Mouse (Mus musculus) left cerebral cortex, postnatal 4 days (tissue): ENCODE measurements around the gene Abca1. TPM values are rescaled to one million over a fixed set of nuclear protein-coding genes. Genes with fewer than 3 reads are reported as not detected.
A peak's percentile ranks its signal among the peaks of the same experiment; 100 is the strongest.

Source experiments
- DNase-seq: peaks from one replicate; pipeline ENCODE4 v3.0.0-alpha.2; 2022
- intact Hi-C: fragments of 180-260 bp; cut with DNase I; formaldehyde crosslinking; loops from one replicate; pipeline ENCODE4 v1.15.1; 2025
- total RNA-seq, 2 experiments: library from RNA; stranded (reverse); gene quantifications; 2 replicates each; pipeline ENCODE4 v1.2.3; 2021

The Abca1 gene
- total RNA-seq, 2 experiments from 2014 or later, result 34.3 to 34.8 TPM

- intact Hi-C loops, result no loop called here
- no peak for DNase-seq
Measured at GRCm38 (mm10) chr4:53014421-53014820, 145.3 kb downstream of the Abca1 start.

- intact Hi-C loops, result no loop called here
- DNase-seq, result peak; percentile 99
Measured at GRCm38 (mm10) chr4:53011732-53012361, 147.8 kb downstream of the Abca1 start, which contains the start of gene Nipsnap3b. Gene Nipsnap3b, plus strand, starts transcription at chr4:53011880.

- DNase-seq, result no peak
- intact Hi-C loops, result no loop called here
Measured at GRCm38 (mm10) chr4:53009871-53010270, 149.8 kb downstream of the Abca1 start.

GRCm38 (mm10) chr4:53009183-53009582 is 150.5 kb downstream of the Abca1 start:
- intact Hi-C loops, result no loop called here
- no peak for DNase-seq

GRCm38 (mm10) chr4:53000154-53000553 is 159.5 kb downstream of the Abca1 start:
- no peak for DNase-seq
- intact Hi-C loops, result no loop called here

- intact Hi-C loops, result no loop called here
- peak; percentile 90 for DNase-seq
Measured at GRCm38 (mm10) chr4:52999449-52999848, 160.2 kb downstream of the Abca1 start.

GRCm38 (mm10) chr4:52989248-52989647 is 170.4 kb downstream of the Abca1 start, which contains the start of gene Nipsnap3a:
Gene Nipsnap3a, plus strand, starts transcription at chr4:52989272.
- intact Hi-C loops, result loop anchor here (10.0 kb wide), 1 partner anchor 174 kb away; the partner anchor contains the start of gene Olfr275
- no peak for DNase-seq

- intact Hi-C loops, result loop anchor here (10.0 kb wide), 1 partner anchor 171 kb away; the partner anchor contains the start of gene Olfr275
- peak; percentile 28 for DNase-seq
Measured at GRCm38 (mm10) chr4:52986266-52986665, 173.4 kb downstream of the Abca1 start.

GRCm38 (mm10) chr4:52985216-52985615 is 174.5 kb downstream of the Abca1 start:
- intact Hi-C loops, result loop anchor here (10.0 kb wide), 1 partner anchor 170 kb away; the partner anchor contains the start of gene Olfr275
- no peak for DNase-seq

Other genes starting within 250 kb of the Abca1 start
- gene Olfr272, start 240.7 kb downstream of the Abca1 start, total RNA-seq, result not detected
- not detected for gene Olfr270, start 195.3 kb downstream of the Abca1 start, total RNA-seq
- gene Nipsnap3a, start 170.6 kb downstream of the Abca1 start, total RNA-seq, result not detected
- 10 to 100 TPM; 50.5 to 50.6 TPM for gene Nipsnap3b, start 148.0 kb downstream of the Abca1 start, total RNA-seq